ENCODE assay signal across 28 mouse cellular contexts in genomic region chr4:53153711-53154110, GRCm38 (mm10). TPM values are rescaled to one million over a fixed set of nuclear protein-coding genes. Genes with fewer than 3 reads are reported as not detected.
A peak's percentile ranks its signal among the peaks of the same experiment; 100 is the strongest.
DNase-seq lines count a peak whose midpoint lies in the region; ATAC-seq and TF ChIP-seq lines count a peak whose summit lies in the region.
"Had no signal": no experiment of that assay in that cellular context is flagged by ENCODE, and none has a peak within 500 bp of the region (broad histone marks: within the 10 kb centered on the region; RNA-seq: fewer than 3 reads in every experiment).

No protein-coding gene starts in this region.

- 71% methylated on average over 6 of the region's 6 CpGs for WGBS in liver, embryonic 15.5 days (ENCODE audit: insufficient replicate concordance)
- 63% methylated on average over 6 of the region's 6 CpGs for WGBS in hindbrain, embryonic 14.5 days

- no peaks in the 10 kb centered on the region for H3K9me3 ChIP-seq in G1E (replicated peaks)
- no peaks in the 10 kb centered on the region for H3K9me3 ChIP-seq in liver, embryonic 15.5 days (replicated peaks)
- no peaks in the 10 kb centered on the region for H3K9me3 ChIP-seq in hindbrain, embryonic 14.5 days (ENCODE audit: control insufficient read depth, low read length)
- H3K9me3 ChIP-seq: embryonic facial prominence, embryonic 12.5 days; forebrain, embryonic 15.5 days; hindbrain, embryonic 12.5 days; limb, embryonic 13.5 days; neural tube, embryonic 15.5 days had no signal

- H3K36me3 ChIP-seq in G1E (replicated peaks), result peaks cover 33% of the 10 kb centered on the region
- H3K36me3 ChIP-seq in liver, embryonic 15.5 days (replicated peaks), result no peaks in the 10 kb centered on the region
- H3K36me3 ChIP-seq in hindbrain, embryonic 14.5 days (replicated peaks; ENCODE audit: control insufficient read depth, insufficient read depth), result no peaks in the 10 kb centered on the region
- H3K36me3 ChIP-seq: embryonic facial prominence, embryonic 12.5 days; forebrain, embryonic 15.5 days; hindbrain, embryonic 12.5 days; limb, embryonic 13.5 days; neural tube, embryonic 15.5 days had no signal

- no peaks in the 10 kb centered on the region for H3K27me3 ChIP-seq in G1E (ENCODE audit: insufficient read depth, low read length)
- peaks cover 3% of the 10 kb centered on the region for H3K27me3 ChIP-seq in liver, embryonic 15.5 days
- no peaks in the 10 kb centered on the region for H3K27me3 ChIP-seq in hindbrain, embryonic 14.5 days (ENCODE audit: control insufficient read depth, insufficient read depth, low read length)
- H3K27me3 ChIP-seq: embryonic facial prominence, embryonic 12.5 days; forebrain, embryonic 15.5 days; hindbrain, embryonic 12.5 days; limb, embryonic 13.5 days; neural tube, embryonic 15.5 days had no signal

- no peak for TF ChIP-seq CTCF in layer of hippocampus, adult 2 months (conservative IDR thresholded peaks at IDR 0.05)
- TF ChIP-seq CTCF in G1E (IDR thresholded peaks at IDR 0.05; ENCODE audit: low read depth, low read length), result no peak

- no peak for DNase-seq in layer of hippocampus, adult 2 months (ENCODE audit: low spot score in 2 of 2)
- DNase-seq in layer of hippocampus, postnatal 25 days (ENCODE audit: extremely low spot score in 1 of 2, low spot score in 1 of 2), result no peak
- DNase-seq in G1E (ENCODE audit: low spot score), result no peak
- peak; percentile 11 for DNase-seq in brain, adult 2 months (ENCODE audit: low read depth, low spot score)
- no peak for DNase-seq in hindbrain, embryonic 14.5 days (ENCODE audit: low spot score)
- DNase-seq in adrenal gland, postnatal 10 days, result no peak
- DNase-seq: adrenal gland, adult 2 months; cerebellum, adult 11 months; cerebellum, adult 9-10 months; embryo, embryonic 11 days; heart, postnatal 36 days; kidney, postnatal 14 days; lung, adult 2 months; lung, postnatal 10 days; retina, postnatal 1 day; right cerebral cortex, postnatal 25 days; spleen, adult 18-20 months; thymus, postnatal 14 days had no signal

- H3K4me1 ChIP-seq in G1E (ENCODE audit: insufficient read depth, low read depth, low read length), result peaks cover 72% of the 10 kb centered on the region
- peaks cover 34% of the 10 kb centered on the region for H3K4me1 ChIP-seq in liver, embryonic 15.5 days (replicated peaks)
- peaks cover 4% of the 10 kb centered on the region for H3K4me1 ChIP-seq in hindbrain, embryonic 14.5 days (replicated peaks; ENCODE audit: control insufficient read depth, insufficient read depth, low read length)

- no peak overlapping the region for H3K4me2 ChIP-seq in liver, embryonic 15.5 days
- no peak overlapping the region for H3K4me2 ChIP-seq in hindbrain, embryonic 14.5 days (replicated peaks)
- H3K4me2 ChIP-seq: embryonic facial prominence, embryonic 12.5 days; forebrain, embryonic 15.5 days; hindbrain, embryonic 12.5 days; limb, embryonic 13.5 days; neural tube, embryonic 15.5 days had no signal

- no peak for ATAC-seq in G1E (ENCODE audit: extremely low read depth, insufficient number of reproducible peaks, low FRiP score, poor library complexity, severe bottlenecking)
- 0 out of 2 replicates have a peak, but pooled peaks have one; percentile 17 for ATAC-seq in liver, embryonic 15.5 days (ENCODE audit: insufficient read depth)
- ATAC-seq in hindbrain, embryonic 14.5 days (ENCODE audit: low FRiP score), result no peak
- ATAC-seq: CD4-positive, CD25-positive, alpha-beta regulatory T cell, adult 4 months; forebrain, embryonic 15.5 days; intestine, postnatal 0 days had no signal

- H3K9ac ChIP-seq in liver, embryonic 15.5 days, result no peak overlapping the region
- no peak overlapping the region for H3K9ac ChIP-seq in hindbrain, embryonic 14.5 days
- H3K9ac ChIP-seq: embryonic facial prominence, embryonic 12.5 days; forebrain, embryonic 15.5 days; hindbrain, embryonic 12.5 days; limb, embryonic 13.5 days; neural tube, embryonic 15.5 days had no signal

- H3K27ac ChIP-seq in layer of hippocampus, adult 2 months, result 0 out of 2 replicates have a peak overlapping the region, but pooled peaks have one; percentile 10
- no peak overlapping the region for H3K27ac ChIP-seq in liver, embryonic 15.5 days (replicated peaks)
- no peak overlapping the region for H3K27ac ChIP-seq in hindbrain, embryonic 14.5 days
- H3K27ac ChIP-seq: embryonic facial prominence, embryonic 12.5 days; forebrain, embryonic 15.5 days; hindbrain, embryonic 12.5 days; left cerebral cortex, adult 2 months; limb, embryonic 13.5 days; macrophage; neural tube, embryonic 15.5 days had no signal

- no peak overlapping the region for H3K4me3 ChIP-seq in layer of hippocampus, adult 2 months
- peak overlapping the region; percentile 48; the same call in 1 of the 2 replicates for H3K4me3 ChIP-seq in G1E (ENCODE audit: low read depth, low read length)
- no peak overlapping the region for H3K4me3 ChIP-seq in liver, embryonic 15.5 days (replicated peaks)
- H3K4me3 ChIP-seq in hindbrain, embryonic 14.5 days (replicated peaks; ENCODE audit: low read length), result no peak overlapping the region
- H3K4me3 ChIP-seq: embryonic facial prominence, embryonic 12.5 days; forebrain, embryonic 15.5 days; hindbrain, embryonic 12.5 days; left cerebral cortex, adult 2 months; limb, embryonic 13.5 days; neural tube, embryonic 15.5 days had no signal

RNA-seq across cellular contexts. Expression of gene Abca1, which starts 6.0 kb away (rescaled TPM):
- 10 to 100 TPM; 20.7 to 22.3 TPM for total RNA-seq in layer of hippocampus, adult 2 months (2021)
- total RNA-seq in layer of hippocampus, postnatal 25 days (2021), result 10 to 100 TPM; 20.3 to 25.1 TPM
- total RNA-seq in G1E (2014; fragmentation: Nextera tagmentation), result 21.5 and 23.0 TPM in 2 replicates
- total RNA-seq in G1E (2017), result 4.6 and 4.7 TPM in 2 replicates
- polyA plus RNA-seq in G1E (2012), result 1.8 and 2.1 TPM in 2 replicates
- 11.5 and 14.8 TPM in 2 replicates for polyA plus RNA-seq in liver, embryonic 15.5 days (2015; fragmentation: Nextera tagmentation; extraction: Ambion mirVana)
- polyA plus RNA-seq in hindbrain, embryonic 14.5 days (2014; fragmentation: Nextera tagmentation; extraction: Ambion mirVana), result 17.3 and 18.8 TPM in 2 replicates
- total RNA-seq in adrenal gland, postnatal 10 days (2021), result 100 to 1,000 TPM; 103 TPM

Comparison
In these comparisons a context has a peak if more than half of its experiments do, and no peak if none do; other contexts are left out.
1. RNA of gene Abca1, which starts 6.0 kb away (total RNA-seq): 103 TPM in adrenal gland, postnatal 10 days; 20.3 to 25.1 TPM in layer of hippocampus, postnatal 25 days, 4.6 to 23.0 TPM in G1E and 20.7 to 22.3 TPM in layer of hippocampus, adult 2 months; every median in the first group is over 4 times any median in the second.